ENCODE assay signal across 20 mouse cellular contexts in the genomic region with DNA sequence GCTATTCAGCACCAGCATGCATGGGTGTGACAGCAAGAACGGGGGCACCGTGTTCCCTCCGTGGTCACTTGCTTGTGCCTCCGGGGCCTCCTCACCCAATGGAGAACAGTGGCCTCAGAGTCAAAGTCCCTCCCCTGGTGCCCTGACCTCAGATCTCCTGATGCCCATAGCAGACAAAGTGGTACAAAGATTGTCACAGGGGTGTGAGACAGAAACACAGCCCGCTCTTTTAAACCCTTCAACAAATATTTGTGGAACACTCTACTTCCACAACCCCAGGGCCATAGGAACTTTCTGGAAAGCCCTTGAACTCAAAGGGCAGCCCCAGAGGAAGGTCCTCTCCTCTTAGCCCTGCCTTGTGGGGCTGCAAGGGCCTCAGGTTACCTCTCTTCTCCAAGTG.
"Had no signal": no experiment of that assay in that cellular context is flagged by ENCODE, and none has a peak within 500 bp of the region (broad histone marks: within the 10 kb centered on the region; RNA-seq: fewer than 3 reads in every experiment).

No protein-coding gene starts in this region.

- DNase-seq: kidney, adult 18-20 months; kidney, adult 9 months; kidney, postnatal 14 days; kidney, postnatal 4 days; left cerebral cortex, postnatal 4 days; right cerebral cortex, adult 18-20 months; right cerebral cortex, postnatal 14 days; right cerebral cortex, postnatal 4 days; thymus, adult 2 months; thymus, postnatal 14 days had no signal

- H3K27ac ChIP-seq: limb, embryonic 12.5 days; limb, embryonic 15.5 days; liver, embryonic 12.5 days; liver, embryonic 15.5 days; lung, embryonic 15.5 days; midbrain, embryonic 12.5 days; midbrain, embryonic 15.5 days; neural tube, embryonic 12.5 days; neural tube, embryonic 15.5 days; stomach, postnatal 0 days had no signal

- H3K27me3 ChIP-seq: midbrain, embryonic 15.5 days had no signal

- H3K36me3 ChIP-seq: limb, embryonic 12.5 days; limb, embryonic 15.5 days; liver, embryonic 12.5 days; liver, embryonic 15.5 days; lung, embryonic 15.5 days; midbrain, embryonic 12.5 days; midbrain, embryonic 15.5 days; neural tube, embryonic 12.5 days; neural tube, embryonic 15.5 days had no signal

- H3K9ac ChIP-seq: limb, embryonic 12.5 days; limb, embryonic 15.5 days; liver, embryonic 12.5 days; liver, embryonic 15.5 days; lung, embryonic 15.5 days; midbrain, embryonic 12.5 days; midbrain, embryonic 15.5 days; neural tube, embryonic 12.5 days; neural tube, embryonic 15.5 days had no signal

- H3K4me3 ChIP-seq: limb, embryonic 12.5 days; limb, embryonic 15.5 days; liver, embryonic 15.5 days; lung, embryonic 15.5 days; midbrain, embryonic 12.5 days; midbrain, embryonic 15.5 days; neural tube, embryonic 12.5 days; neural tube, embryonic 15.5 days had no signal

- H3K9me3 ChIP-seq: limb, embryonic 15.5 days; liver, embryonic 15.5 days; lung, embryonic 15.5 days; midbrain, embryonic 15.5 days had no signal
